Mouse (Mus musculus) MEL (cell line): ENCODE data around the gene Baz2a. TPM values are rescaled to one million over a fixed set of nuclear protein-coding genes. Genes with fewer than 3 reads are reported as not detected.
A peak's percentile ranks its signal among the peaks of the same experiment; 100 is the strongest.

Source experiments
- DNase-seq: peaks from one replicate; pipeline ENCODE4 v3.0.0; 2011; ENCODE audit warnings: low read depth, low spot score
- H3K27ac ChIP-seq: 2 replicates; pipeline ENCODE4 v1.5.1; 2012; ENCODE audit warnings: low read depth, mild to moderate bottlenecking, control low read depth, low read length, moderate library complexity; ENCODE audit not compliant: control insufficient read depth
- H3K27me3 ChIP-seq, 2 experiments: fragments of 150-350 bp in 1 of 2; sonication (generic) in 1 of 2; 2 replicates each; pipeline ENCODE4 v1.6.1; 2012; ENCODE audit warnings: low read length in 2 of 2, mild to moderate bottlenecking in 2 of 2, improper control_type of control experiment in 1 of 2, moderate library complexity in 1 of 2; ENCODE audit not compliant: insufficient read depth in 2 of 2, control insufficient read depth in 1 of 2
- H3K36me3 ChIP-seq, 2 experiments: 2 replicates each; pipeline ENCODE4 v1.6.1; 2012 to 2014; ENCODE audit warnings: low read length in 2 of 2, improper control_type of control experiment in 1 of 2, inconsistent platforms in 1 of 2, mild to moderate bottlenecking in 1 of 2; ENCODE audit not compliant: insufficient read depth in 2 of 2, control insufficient read depth in 1 of 2
- H3K4me1 ChIP-seq, 2 experiments: fragments of 150-350 bp in 1 of 2; sonication (generic) in 1 of 2; 2 replicates each; pipeline ENCODE4 v1.6.1; 2012; ENCODE audit warnings: low read length in 2 of 2, improper control_type of control experiment in 1 of 2, mild to moderate bottlenecking in 1 of 2; ENCODE audit not compliant: insufficient read depth in 2 of 2, control insufficient read depth in 1 of 2
- H3K4me3 ChIP-seq, 2 experiments: fragments of 150-350 bp in 1 of 2; sonication (generic) in 1 of 2; 2 replicates each; pipeline ENCODE4 v1.5.1; 2012; ENCODE audit warnings: low read depth in 2 of 2, low read length in 2 of 2, mild to moderate bottlenecking in 2 of 2, moderate library complexity in 2 of 2, control low read depth in 1 of 2, improper control_type of control experiment in 1 of 2; ENCODE audit not compliant: control insufficient read depth in 1 of 2, insufficient read depth in 1 of 2
- H3K79me2 ChIP-seq: 2 replicates; pipeline ENCODE4 v1.6.1; 2012; ENCODE audit warnings: mild to moderate bottlenecking, low read length, moderate library complexity; ENCODE audit not compliant: control insufficient read depth, poor library complexity, insufficient read depth
- H3K9ac ChIP-seq: 2 replicates; pipeline ENCODE4 v1.6.1; 2012; ENCODE audit warnings: low read depth, mild to moderate bottlenecking, control low read depth, low read length, moderate library complexity; ENCODE audit not compliant: control insufficient read depth, poor library complexity, severe bottlenecking
- H3K9me3 ChIP-seq: fragments of 150-350 bp; sonication (generic); replicated peaks from 2 replicates; pipeline ENCODE4 v1.6.1; 2012; ENCODE audit warnings: mild to moderate bottlenecking, low read length, improper control_type of control experiment, moderate library complexity; ENCODE audit not compliant: insufficient read depth
- BHLHE40 ChIP-seq: IDR thresholded peaks from 2 replicates; pipeline ENCODE4 v1.6.1; 2012; ENCODE audit warnings: low read depth, mild to moderate bottlenecking, inconsistent platforms, low read length, improper control_type of control experiment, borderline replicate concordance
- CHD1 ChIP-seq: IDR thresholded peaks from 2 replicates; pipeline ENCODE4 v1.6.1; 2012; ENCODE audit warnings: low read depth, mild to moderate bottlenecking, inconsistent platforms, low read length, improper control_type of control experiment
- CHD2 ChIP-seq: IDR thresholded peaks from 2 replicates; pipeline ENCODE4 v1.6.1; 2011; ENCODE audit warnings: low read length, improper control_type of control experiment
- CTCF ChIP-seq, 3 experiments: IDR thresholded peaks in 2 of 3; conservative IDR thresholded peaks in 1 of 3; 2 replicates each; pipeline ENCODE4 v1.5.1; 2011 to 2012; ENCODE audit warnings: low read length in 3 of 3, low read depth in 2 of 3, mild to moderate bottlenecking in 2 of 3, improper control_type of control experiment in 1 of 3, inconsistent platforms in 1 of 3, mixed read lengths in 1 of 3, moderate library complexity in 1 of 3; ENCODE audit not compliant: control insufficient read depth in 1 of 3, insufficient read depth in 1 of 3, poor library complexity in 1 of 3, severe bottlenecking in 1 of 3
- E2F4 ChIP-seq: IDR thresholded peaks from 2 replicates; pipeline ENCODE4 v1.6.1; 2011; ENCODE audit warnings: low read depth, low read length, improper control_type of control experiment, borderline replicate concordance
- ELF1 ChIP-seq: IDR thresholded peaks from 2 replicates; pipeline ENCODE4 v1.6.1; 2014; ENCODE audit warnings: low read depth, mild to moderate bottlenecking, inconsistent platforms, low read length, improper control_type of control experiment, moderate library complexity
- EP300 ChIP-seq, 2 experiments: IDR thresholded peaks; 2 replicates each; pipeline ENCODE4 v1.6.1; 2011; ENCODE audit warnings: improper control_type of control experiment in 2 of 2, low read length in 2 of 2, low read depth in 1 of 2, mild to moderate bottlenecking in 1 of 2
- ETS1 ChIP-seq: IDR thresholded peaks from 2 replicates; pipeline ENCODE4 v1.6.1; 2012; ENCODE audit warnings: low read depth, mild to moderate bottlenecking, inconsistent platforms, low read length, improper control_type of control experiment, moderate library complexity
- GABPA ChIP-seq: IDR thresholded peaks from 2 replicates; pipeline ENCODE4 v1.6.1; 2012; ENCODE audit warnings: low read depth, mild to moderate bottlenecking, inconsistent platforms, low read length, improper control_type of control experiment, moderate library complexity
- GATA1 ChIP-seq: IDR thresholded peaks from 2 replicates; pipeline ENCODE4 v1.6.1; 2011; ENCODE audit warnings: low read depth, low read length, improper control_type of control experiment
- JUND ChIP-seq: IDR thresholded peaks from 2 replicates; pipeline ENCODE4 v1.6.1; 2011; ENCODE audit warnings: low read depth, mild to moderate bottlenecking, improper control_type of control experiment, low read length
- KAT2A ChIP-seq: conservative IDR thresholded peaks from 2 replicates; pipeline ENCODE4 v1.6.1; 2012; ENCODE audit warnings: low read depth, low read length, improper control_type of control experiment, inconsistent platforms
- MAFK ChIP-seq: IDR thresholded peaks from 2 replicates; pipeline ENCODE4 v1.6.1; 2011; ENCODE audit warnings: low read depth, mild to moderate bottlenecking, low read length, improper control_type of control experiment, borderline replicate concordance
- MAX ChIP-seq: IDR thresholded peaks from 2 replicates; pipeline ENCODE4 v1.6.1; 2011; ENCODE audit warnings: low read length, improper control_type of control experiment
- MAZ ChIP-seq: IDR thresholded peaks from 2 replicates; pipeline ENCODE4 v1.6.1; 2012; ENCODE audit warnings: low read depth, mild to moderate bottlenecking, inconsistent platforms, low read length, improper control_type of control experiment
- MEF2A ChIP-seq: IDR thresholded peaks from 2 replicates; pipeline ENCODE4 v1.6.1; 2014; ENCODE audit warnings: low read depth, mild to moderate bottlenecking, inconsistent platforms, low read length, improper control_type of control experiment; ENCODE audit not compliant: poor library complexity, insufficient replicate concordance, severe bottlenecking; ENCODE audit errors: extremely low read depth
- MXI1 ChIP-seq: IDR thresholded peaks from 2 replicates; pipeline ENCODE4 v1.6.1; 2011; ENCODE audit warnings: mild to moderate bottlenecking, low read depth, low read length, improper control_type of control experiment
- MYB ChIP-seq: IDR thresholded peaks from 2 replicates; pipeline ENCODE4 v1.6.1; 2011; ENCODE audit warnings: mild to moderate bottlenecking, low read depth, low read length, improper control_type of control experiment
- MYC ChIP-seq: IDR thresholded peaks from 2 replicates; pipeline ENCODE4 v1.6.1; 2011; ENCODE audit warnings: low read depth, mild to moderate bottlenecking, low read length, improper control_type of control experiment, moderate library complexity
- NELFE ChIP-seq: IDR thresholded peaks from 2 replicates; pipeline ENCODE4 v1.6.1; 2011; ENCODE audit warnings: low read depth, low read length, improper control_type of control experiment
- NRF1 ChIP-seq: IDR thresholded peaks from 2 replicates; pipeline ENCODE4 v1.6.1; 2014; ENCODE audit warnings: low read depth, mild to moderate bottlenecking, inconsistent platforms, low read length, improper control_type of control experiment, moderate library complexity; ENCODE audit not compliant: poor library complexity, insufficient read depth, severe bottlenecking
- POLR2A ChIP-seq, 2 experiments: IDR thresholded peaks; 2 replicates each; pipeline ENCODE4 v1.6.1; 2011 to 2012; ENCODE audit warnings: low read length in 2 of 2, mild to moderate bottlenecking in 2 of 2, control low read depth in 1 of 2, improper control_type of control experiment in 1 of 2, low read depth in 1 of 2, moderate library complexity in 1 of 2; ENCODE audit not compliant: control insufficient read depth in 1 of 2, insufficient read depth in 1 of 2, poor library complexity in 1 of 2
- POLR2AphosphoS2 ChIP-seq: IDR thresholded peaks from 2 replicates; pipeline ENCODE4 v1.6.1; 2011; ENCODE audit warnings: low read length, improper control_type of control experiment
- POLR2AphosphoS5 ChIP-seq: IDR thresholded peaks from 2 replicates; pipeline ENCODE4 v1.6.1; 2012; ENCODE audit warnings: low read depth, borderline replicate concordance, mild to moderate bottlenecking, inconsistent platforms, low read length, moderate library complexity, mixed read lengths
- RAD21 ChIP-seq: IDR thresholded peaks from 2 replicates; pipeline ENCODE4 v1.6.1; 2011; ENCODE audit warnings: mild to moderate bottlenecking, low read depth, low read length, improper control_type of control experiment
- RCOR1 ChIP-seq: IDR thresholded peaks from 2 replicates; pipeline ENCODE4 v1.6.1; 2012; ENCODE audit warnings: low read depth, mild to moderate bottlenecking, inconsistent platforms, low read length, improper control_type of control experiment
- SIN3A ChIP-seq: IDR thresholded peaks from 2 replicates; pipeline ENCODE4 v1.6.1; 2012; ENCODE audit warnings: low read length, improper control_type of control experiment, inconsistent platforms
- SMC3 ChIP-seq: IDR thresholded peaks from 2 replicates; pipeline ENCODE4 v1.6.1; 2011; ENCODE audit warnings: low read depth, low read length, improper control_type of control experiment
- TAL1 ChIP-seq: IDR thresholded peaks from 2 replicates; pipeline ENCODE4 v1.6.1; 2012; ENCODE audit warnings: mild to moderate bottlenecking, inconsistent platforms, low read length, moderate library complexity, mixed read lengths
- TBP ChIP-seq: IDR thresholded peaks from 2 replicates; pipeline ENCODE4 v1.8.0; 2011; ENCODE audit warnings: low read depth, low read length, improper control_type of control experiment
- UBTF ChIP-seq: IDR thresholded peaks from 2 replicates; pipeline ENCODE4 v1.6.1; 2012; ENCODE audit warnings: low read depth, mild to moderate bottlenecking, inconsistent platforms, low read length, improper control_type of control experiment, moderate library complexity, borderline replicate concordance; ENCODE audit not compliant: insufficient read depth
- USF1 ChIP-seq: IDR thresholded peaks from 2 replicates; pipeline ENCODE4 v1.6.1; 2014; ENCODE audit warnings: low read depth, mild to moderate bottlenecking, inconsistent platforms, low read length, improper control_type of control experiment, moderate library complexity
- USF2 ChIP-seq, 2 experiments: IDR thresholded peaks; 2 replicates each; pipeline ENCODE4 v1.6.1; 2011 to 2012; ENCODE audit warnings: improper control_type of control experiment in 2 of 2, low read length in 2 of 2, borderline replicate concordance in 1 of 2, inconsistent platforms in 1 of 2, low read depth in 1 of 2, mild to moderate bottlenecking in 1 of 2; ENCODE audit not compliant: insufficient read depth in 1 of 2
- ZC3H11A ChIP-seq: IDR thresholded peaks from 2 replicates; pipeline ENCODE4 v1.6.1; 2012; ENCODE audit warnings: low read depth, mild to moderate bottlenecking, inconsistent platforms, low read length, improper control_type of control experiment
- ZKSCAN1 ChIP-seq: IDR thresholded peaks from 2 replicates; pipeline ENCODE4 v1.6.1; 2012; ENCODE audit warnings: low read depth, mild to moderate bottlenecking, inconsistent platforms, low read length, improper control_type of control experiment, moderate library complexity
- ZMIZ1 ChIP-seq: IDR thresholded peaks from 2 replicates; pipeline ENCODE4 v1.6.1; 2012; ENCODE audit warnings: low read depth, mild to moderate bottlenecking, inconsistent platforms, low read length, improper control_type of control experiment, moderate library complexity
- ZNF384 ChIP-seq: IDR thresholded peaks from 2 replicates; pipeline ENCODE4 v1.6.1; 2012; ENCODE audit warnings: low read depth, mild to moderate bottlenecking, inconsistent platforms, low read length, improper control_type of control experiment
- polyA plus RNA-seq, 2 experiments: library from polyadenylated mRNA; stranded (reverse) in 1 of 2; unstranded in 1 of 2; fragments of >175 nt in 1 of 2; fragments of >200 nt in 1 of 2; gene quantifications; 2 replicates each; pipeline versions ENCODE4 v1.2.1 to v1.2.4; 2012; ENCODE audit warnings: low replicate concordance in 2 of 2, low read depth in 1 of 2; ENCODE audit not compliant: insufficient read length in 2 of 2, insufficient read depth in 1 of 2, missing spikeins in 1 of 2
- total RNA-seq: library from RNA; depleted of rRNA; stranded (reverse); fragments of 300-350 nt; gene quantifications from 2 replicates; pipeline ENCODE4 v1.2.3, GENCODE M21; 2012

The Baz2a gene
- total and polyA plus RNA-seq, 3 experiments, result 5.5 to 46.0 (median 33.8) TPM

DNA sequence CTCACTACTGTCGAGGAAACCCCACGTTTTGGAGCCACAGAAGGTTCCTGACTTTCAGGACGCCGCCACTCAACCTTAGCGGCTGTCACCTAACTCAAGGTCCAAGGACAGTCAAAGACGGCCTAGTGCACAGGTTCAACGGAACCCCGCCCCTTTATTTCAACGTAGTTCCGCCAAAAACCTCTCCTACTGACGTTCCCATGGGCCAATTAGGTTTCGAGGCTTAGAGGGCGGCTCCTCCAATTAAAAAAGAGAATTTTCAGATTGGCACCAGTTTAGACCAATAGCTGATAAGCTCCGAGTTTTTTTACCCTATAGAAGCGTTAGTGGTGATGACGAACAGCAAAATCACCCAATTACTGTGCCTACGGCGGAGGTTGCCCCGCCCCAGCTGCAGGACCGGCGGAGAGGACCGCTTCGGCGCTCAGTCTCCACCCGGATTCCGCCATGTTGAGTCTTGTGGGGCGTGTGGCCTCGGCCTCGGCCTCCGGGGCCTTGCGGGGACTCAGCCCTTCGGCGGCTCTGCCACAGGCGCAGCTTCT, 8.4 kb upstream of the Baz2a start, which contains the start of gene Atp5b:
Gene Atp5b (plus strand): TSS at position 394 of the 542 bp plus-strand sequence.
- peaks cover 31 to 39% of the 10 kb centered on the region in 2 experiments for H3K36me3 ChIP-seq
- H3K4me3 ChIP-seq, result peak within 1 kb of the TSS; percentile 65 to 89
- peaks cover 36% of the 10 kb centered on the region for H3K79me2 ChIP-seq
- H3K9ac ChIP-seq, result peak within 1 kb of the TSS; percentile 97
- H3K4me1 ChIP-seq, result peaks cover 6 to 27% of the 10 kb centered on the region in 2 experiments
- no peaks in the 10 kb centered on the region for H3K9me3 ChIP-seq
- DNase-seq, result peak; percentile 99
- no peaks in the 10 kb centered on the region for H3K27me3 ChIP-seq
- H3K27ac ChIP-seq, result peak within 1 kb of the TSS; percentile 89
- no peak for TF ChIP-seq CHD1
- TF ChIP-seq TAL1, result no peak
- TF ChIP-seq GABPA, result no peak
- TF ChIP-seq MAZ, result peak; percentile 85; the same call in 1 of the 2 replicates
- TF ChIP-seq MYB, result no peak
- TF ChIP-seq POLR2AphosphoS2, result peak; percentile 95
- TF ChIP-seq ZNF384, result peak; percentile 47; the same call in 1 of the 2 replicates
- TF ChIP-seq GATA1, result no peak
- TF ChIP-seq RAD21, result no peak
- no peak for TF ChIP-seq E2F4
- TF ChIP-seq EP300 (IDR thresholded peaks at IDR 0.05; ENCODE audit: low read depth in 1 of 2, low read length in 2 of 2), result no peak
- TF ChIP-seq SIN3A, result peak; percentile 63
- TF ChIP-seq USF1, result no peak
- peak; percentile 35 for TF ChIP-seq MXI1
- no peak for TF ChIP-seq ELF1
- TF ChIP-seq NRF1, result 0 out of 2 replicates have a peak, but pooled peaks have one; percentile 36
- TF ChIP-seq MYC, result peak; percentile 71
- no peak for TF ChIP-seq USF2 (IDR thresholded peaks at IDR 0.05; ENCODE audit: borderline replicate concordance in 1 of 2, insufficient read depth in 1 of 2, low read depth in 1 of 2, low read length in 2 of 2)
- peak; percentile 96 for TF ChIP-seq CHD2
- TF ChIP-seq MAFK, result no peak
- TF ChIP-seq NELFE, result peak; percentile 96
- no peak for TF ChIP-seq ETS1
- TF ChIP-seq POLR2A (IDR thresholded peaks at IDR 0.05; ENCODE audit: control insufficient read depth in 1 of 2, insufficient read depth in 1 of 2, low read depth in 1 of 2, low read length in 2 of 2, poor library complexity in 1 of 2), result peak; percentile 77 to 98; a peak in 3 of 4 replicates
- no peak for TF ChIP-seq CTCF (IDR thresholded peaks at IDR 0.05 in 2 of 3, conservative IDR thresholded peaks at IDR 0.05 in 1 of 3; ENCODE audit: control insufficient read depth in 1 of 3, insufficient read depth in 1 of 3, low read depth in 2 of 3, low read length in 3 of 3, poor library complexity in 1 of 3, severe bottlenecking in 1 of 3)
- peak; percentile 96 for TF ChIP-seq TBP
- peak; percentile 40; the same call in 1 of the 2 replicates for TF ChIP-seq POLR2AphosphoS5
- no peak for TF ChIP-seq MAX
- no peak for TF ChIP-seq UBTF
- no peak; the same call in 1 of the 2 replicates for TF ChIP-seq JUND
- TF ChIP-seq RCOR1, result no peak
- no peak for TF ChIP-seq MEF2A
- TF ChIP-seq KAT2A, result peak; percentile 68
- TF ChIP-seq ZKSCAN1, result no peak
- TF ChIP-seq ZC3H11A, result no peak
- TF ChIP-seq ZMIZ1, result no peak; the same call in none of the 2 replicates
- TF ChIP-seq SMC3, result no peak
- no peak for TF ChIP-seq BHLHE40
